Mouse (Mus musculus): Measurements from ENCODE around the gene Slc28a3. TPM values are rescaled to one million over a fixed set of nuclear protein-coding genes. Genes with fewer than 3 reads are reported as not detected.

The Slc28a3 gene
- polyA plus RNA-seq, 1 experiment: 0.12 TPM

DNA sequence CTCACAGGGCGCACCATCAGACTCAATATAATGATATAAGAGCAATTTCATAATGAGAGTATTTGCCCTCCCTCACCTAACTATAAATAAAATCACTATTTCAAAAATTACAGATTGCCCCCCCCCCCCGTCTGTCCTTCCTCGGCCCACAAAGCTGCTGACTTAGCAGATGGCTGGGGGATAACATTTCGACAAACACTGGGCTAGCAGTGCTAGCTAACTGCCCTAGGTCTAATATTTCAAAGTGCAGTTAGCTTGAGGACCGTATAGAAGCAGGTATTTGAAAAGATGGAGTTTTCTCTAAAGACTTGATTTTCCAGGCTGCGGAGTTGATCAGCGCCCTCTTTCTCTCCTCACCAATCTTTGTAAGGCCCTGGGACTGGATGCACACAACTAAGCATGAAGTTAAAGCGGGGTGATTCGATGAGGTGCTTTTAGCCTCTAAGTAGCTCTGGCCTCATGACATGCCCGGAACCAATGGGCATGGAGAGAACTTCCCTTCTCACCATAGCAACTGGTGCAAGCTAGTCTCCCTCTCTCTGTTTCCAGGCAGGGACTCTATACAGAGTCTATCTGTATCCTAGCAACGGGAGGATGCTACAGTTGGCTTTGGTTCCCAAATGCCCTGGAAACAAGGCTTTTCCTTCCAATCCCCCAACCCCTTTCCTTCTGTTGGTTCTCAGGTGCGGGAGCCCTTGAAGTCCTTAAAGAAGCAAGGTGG, 66.8 kb downstream of the Slc28a3 start:
- DNase-seq (ENCODE audit: low read depth in 1 of 2, low spot score in 2 of 2): no peak
- peaks cover 2% of the 10 kb centered on the region; the same call in 1 of the 2 replicates for H3K4me1 ChIP-seq (ENCODE audit: control insufficient read depth, insufficient read depth, insufficient read length)
- WGBS: 60% methylated on average over 12 of the region's 12 CpGs
- H3K27ac ChIP-seq (ENCODE audit: insufficient read depth, low read length): no peak overlapping the region
- H3K27me3 ChIP-seq (ENCODE audit: control insufficient read depth, insufficient read depth, low read length): no peaks in the 10 kb centered on the region
- no peak overlapping the region for H3K4me3 ChIP-seq (ENCODE audit: extremely low read depth, insufficient read depth, insufficient read length)
- H3K36me3 ChIP-seq (ENCODE audit: control insufficient read depth, insufficient read depth, low read length): no peaks in the 10 kb centered on the region
- TF ChIP-seq CTCF (IDR thresholded peaks at IDR 0.05; ENCODE audit: extremely low read depth, insufficient read depth, insufficient read length, insufficient replicate concordance) (no peak), POLR2A (IDR thresholded peaks at IDR 0.05; ENCODE audit: low read depth, low read length) (no peak)

- no peak overlapping the region for H3K4me3 ChIP-seq (ENCODE audit: extremely low read depth, insufficient read depth, insufficient read length)
- peaks cover 2% of the 10 kb centered on the region; the same call in 1 of the 2 replicates for H3K4me1 ChIP-seq (ENCODE audit: control insufficient read depth, insufficient read depth, insufficient read length)
- peak; percentile 96 for TF ChIP-seq CTCF (IDR thresholded peaks at IDR 0.05; ENCODE audit: extremely low read depth, insufficient read depth, insufficient read length, insufficient replicate concordance)
- no peak for TF ChIP-seq POLR2A (IDR thresholded peaks at IDR 0.05; ENCODE audit: low read depth, low read length)
- 46% methylated on average over 7 of the region's 7 CpGs for WGBS
- H3K27ac ChIP-seq (ENCODE audit: insufficient read depth, low read length): no peak overlapping the region
- peak in 1 of 2 experiments; percentile 71 for DNase-seq (ENCODE audit: low read depth in 1 of 2, low spot score in 2 of 2)
- H3K27me3 ChIP-seq (ENCODE audit: control insufficient read depth, insufficient read depth, low read length): 0 out of 2 replicates have a peak, but pooled peaks cover 2% of the 10 kb centered on the region
- no peaks in the 10 kb centered on the region for H3K36me3 ChIP-seq (ENCODE audit: control insufficient read depth, insufficient read depth, low read length)
Observed at GRCm38 (mm10) chr13:58543066-58543465, 67.6 kb downstream of the Slc28a3 start.

GRCm38 (mm10) chr13:58542601-58543041, 68.1 kb downstream of the Slc28a3 start:
- TF ChIP-seq POLR2A (IDR thresholded peaks at IDR 0.05; ENCODE audit: low read depth, low read length) (no peak), CTCF (IDR thresholded peaks at IDR 0.05; ENCODE audit: extremely low read depth, insufficient read depth, insufficient read length, insufficient replicate concordance) (no peak)
- Histone ChIP-seq H3K4me1 (ENCODE audit: control insufficient read depth, insufficient read depth, insufficient read length) (peaks cover 2% of the 10 kb centered on the region; the same call in 1 of the 2 replicates), H3K27me3 (ENCODE audit: control insufficient read depth, insufficient read depth, low read length) (0 out of 2 replicates have a peak, but pooled peaks cover 2% of the 10 kb centered on the region), H3K36me3 (ENCODE audit: control insufficient read depth, insufficient read depth, low read length) (no peaks in the 10 kb centered on the region), H3K27ac (ENCODE audit: insufficient read depth, low read length) (no peak overlapping the region), H3K4me3 (ENCODE audit: extremely low read depth, insufficient read depth, insufficient read length) (no peak overlapping the region)
- WGBS: 68% methylated on average over 10 of the region's 10 CpGs
- no peak for DNase-seq (ENCODE audit: low read depth in 1 of 2, low spot score in 2 of 2)

GRCm38 (mm10) chr13:58542167-58542566, 68.5 kb downstream of the Slc28a3 start:
- H3K27ac ChIP-seq (ENCODE audit: insufficient read depth, low read length): no peak overlapping the region

DNA sequence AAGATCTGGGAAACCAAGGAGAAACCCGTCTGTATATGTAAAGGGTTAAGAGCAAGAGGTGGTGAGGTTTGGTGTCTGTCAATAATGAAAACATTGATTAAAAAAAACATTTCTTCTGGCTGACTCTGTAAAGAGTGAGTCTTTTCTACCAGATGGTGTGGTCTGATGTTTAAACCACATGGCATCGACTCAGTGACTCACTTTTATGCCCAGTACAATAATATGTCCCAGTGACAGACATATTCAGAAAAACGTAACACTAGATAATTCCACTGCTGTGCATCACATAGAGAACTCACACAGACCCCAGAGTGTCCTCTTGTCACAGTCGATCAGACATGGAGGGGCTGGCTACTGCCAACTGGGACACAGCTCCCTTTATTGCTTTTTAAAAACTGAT, 69.1 kb downstream of the Slc28a3 start:
- DNase-seq (ENCODE audit: low read depth in 1 of 2, low spot score in 2 of 2): no peak
- Histone ChIP-seq H3K36me3 (ENCODE audit: control insufficient read depth, insufficient read depth, low read length) (no peaks in the 10 kb centered on the region), H3K4me1 (ENCODE audit: control insufficient read depth, insufficient read depth, insufficient read length) (peaks cover 2% of the 10 kb centered on the region; the same call in 1 of the 2 replicates), H3K27me3 (ENCODE audit: control insufficient read depth, insufficient read depth, low read length) (0 out of 2 replicates have a peak, but pooled peaks cover 2% of the 10 kb centered on the region), H3K27ac (ENCODE audit: insufficient read depth, low read length) (no peak overlapping the region), H3K4me3 (ENCODE audit: extremely low read depth, insufficient read depth, insufficient read length) (no peak overlapping the region)
- no peak for TF ChIP-seq POLR2A (IDR thresholded peaks at IDR 0.05; ENCODE audit: low read depth, low read length)
- TF ChIP-seq CTCF (IDR thresholded peaks at IDR 0.05; ENCODE audit: extremely low read depth, insufficient read depth, insufficient read length, insufficient replicate concordance): no peak
- 76% methylated on average over 4 of the region's 4 CpGs for WGBS

More at GRCm38 (mm10) chr13:58542167-58542566, 68.5 kb downstream of the Slc28a3 start:
- Histone ChIP-seq H3K27me3 (ENCODE audit: control insufficient read depth, insufficient read depth, low read length) (0 out of 2 replicates have a peak, but pooled peaks cover 2% of the 10 kb centered on the region), H3K36me3 (ENCODE audit: control insufficient read depth, insufficient read depth, low read length) (no peaks in the 10 kb centered on the region), H3K4me3 (ENCODE audit: extremely low read depth, insufficient read depth, insufficient read length) (no peak overlapping the region), H3K4me1 (ENCODE audit: control insufficient read depth, insufficient read depth, insufficient read length) (peaks cover 2% of the 10 kb centered on the region; the same call in 1 of the 2 replicates)
- DNase-seq (ENCODE audit: low read depth in 1 of 2, low spot score in 2 of 2): no peak
- TF ChIP-seq CTCF (IDR thresholded peaks at IDR 0.05; ENCODE audit: extremely low read depth, insufficient read depth, insufficient read length, insufficient replicate concordance) (no peak), POLR2A (IDR thresholded peaks at IDR 0.05; ENCODE audit: low read depth, low read length) (no peak)
- WGBS: 81% methylated on average over 8 of the region's 8 CpGs

- H3K4me3 ChIP-seq (ENCODE audit: extremely low read depth, insufficient read depth, insufficient read length): no peak overlapping the region
- no peak for DNase-seq (ENCODE audit: low read depth in 1 of 2, low spot score in 2 of 2)
- TF ChIP-seq POLR2A (IDR thresholded peaks at IDR 0.05; ENCODE audit: low read depth, low read length) (no peak), CTCF (IDR thresholded peaks at IDR 0.05; ENCODE audit: extremely low read depth, insufficient read depth, insufficient read length, insufficient replicate concordance) (no peak)
- 0 out of 2 replicates have a peak, but pooled peaks cover 2% of the 10 kb centered on the region for H3K27me3 ChIP-seq (ENCODE audit: control insufficient read depth, insufficient read depth, low read length)
- 86% methylated on average over 7 of the region's 7 CpGs for WGBS
- H3K36me3 ChIP-seq (ENCODE audit: control insufficient read depth, insufficient read depth, low read length): no peaks in the 10 kb centered on the region
- H3K4me1 ChIP-seq (ENCODE audit: control insufficient read depth, insufficient read depth, insufficient read length): no peaks in the 10 kb centered on the region
- H3K27ac ChIP-seq (ENCODE audit: insufficient read depth, low read length): no peak overlapping the region
Observed at GRCm38 (mm10) chr13:58538966-58539365, 71.7 kb downstream of the Slc28a3 start.

DNA sequence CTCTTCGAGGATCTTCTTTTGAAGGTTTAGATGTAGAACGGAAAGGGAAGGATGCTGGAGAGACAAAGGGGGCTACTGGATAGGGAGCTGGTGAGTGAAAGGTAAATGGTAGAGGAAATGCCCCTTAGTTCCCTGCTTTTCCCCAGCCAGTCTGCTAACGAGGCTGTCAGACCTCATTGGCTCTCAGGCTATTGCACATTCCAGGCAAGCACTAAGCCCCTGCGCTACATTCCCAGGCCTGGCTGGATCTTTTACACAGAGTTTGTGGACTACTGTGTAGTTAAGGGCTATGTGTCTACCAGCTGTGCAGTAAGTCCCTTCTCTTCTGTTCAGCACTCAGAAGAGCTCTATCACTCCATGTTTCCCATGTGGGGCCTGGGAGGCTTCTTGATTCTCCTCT, 72.3 kb downstream of the Slc28a3 start:
- H3K4me3 ChIP-seq (ENCODE audit: extremely low read depth, insufficient read depth, insufficient read length): no peak overlapping the region
- no peaks in the 10 kb centered on the region for H3K36me3 ChIP-seq (ENCODE audit: control insufficient read depth, insufficient read depth, low read length)
- TF ChIP-seq CTCF (IDR thresholded peaks at IDR 0.05; ENCODE audit: extremely low read depth, insufficient read depth, insufficient read length, insufficient replicate concordance) (no peak), POLR2A (IDR thresholded peaks at IDR 0.05; ENCODE audit: low read depth, low read length) (no peak)
- no peak overlapping the region for H3K27ac ChIP-seq (ENCODE audit: insufficient read depth, low read length)
- no peaks in the 10 kb centered on the region for H3K4me1 ChIP-seq (ENCODE audit: control insufficient read depth, insufficient read depth, insufficient read length)
- WGBS: 73% methylated on average over 4 of the region's 4 CpGs
- no peak for DNase-seq (ENCODE audit: low read depth in 1 of 2, low spot score in 2 of 2)
- H3K27me3 ChIP-seq (ENCODE audit: control insufficient read depth, insufficient read depth, low read length): 0 out of 2 replicates have a peak, but pooled peaks cover 2% of the 10 kb centered on the region
